In genomic region chr2:167931985-167932726, GRCm38 (mm10) we compare ENCODE assay signal across 8 mouse cellular contexts. TPM values are rescaled to one million over a fixed set of nuclear protein-coding genes. Genes with fewer than 3 reads are reported as not detected.
DNase-seq lines count a peak whose midpoint lies in the region; ATAC-seq and TF ChIP-seq lines count a peak whose summit lies in the region.

Gene Ptpn1 (plus strand): TSS chr2:167932057.

- peak; percentile 99 for ATAC-seq in erythroid progenitor cell, adult 5-6 weeks (replicated peaks; ENCODE audit: low FRiP score, poor library complexity, severe bottlenecking)
- ATAC-seq in heart, embryonic 12.5 days (ENCODE audit: insufficient number of reproducible peaks, low FRiP score) = peak; percentile 95
- peak; percentile 91 for ATAC-seq in kidney, postnatal 0 days (replicated peaks; ENCODE audit: low FRiP score, low read depth)
- peak; percentile 95 for ATAC-seq in liver, embryonic 11.5 days (replicated peaks; ENCODE audit: low FRiP score)
- peak; percentile 94 for ATAC-seq in stomach, embryonic 14.5 days (ENCODE audit: insufficient number of reproducible peaks, insufficient read depth, low FRiP score, low read depth)

- TF ChIP-seq CTCF in kidney, postnatal 0 days (IDR thresholded peaks at IDR 0.05; ENCODE audit: low read depth) = peak; percentile 9; the same call in 1 of the 2 replicates

- under 1% methylated on average over 98 of the region's 99 CpGs for WGBS in heart, embryonic 12.5 days
- under 1% methylated on average over 93 of the region's 99 CpGs for WGBS in kidney, postnatal 0 days
- under 1% methylated on average over 99 of the region's 99 CpGs for WGBS in liver, embryonic 11.5 days
- WGBS in stomach, embryonic 14.5 days = under 1% methylated on average over 89 of the region's 99 CpGs

- H3K4me2 ChIP-seq in heart, embryonic 12.5 days = peak within 1 kb of the TSS; percentile 93
- peak within 1 kb of the TSS; percentile 81 for H3K4me2 ChIP-seq in kidney, postnatal 0 days (ENCODE audit: low read length)
- peak within 1 kb of the TSS; percentile 91 for H3K4me2 ChIP-seq in liver, embryonic 11.5 days
- peak within 1 kb of the TSS; percentile 93 for H3K4me2 ChIP-seq in stomach, embryonic 14.5 days (replicated peaks; ENCODE audit: low read depth, low read length)

- H3K4me1 ChIP-seq in heart, embryonic 12.5 days (replicated peaks) = peaks cover 43% of the 10 kb centered on the region
- no peaks in the 10 kb centered on the region for H3K4me1 ChIP-seq in kidney, postnatal 0 days (replicated peaks; ENCODE audit: insufficient read depth, low read length)
- peaks cover 31% of the 10 kb centered on the region for H3K4me1 ChIP-seq in liver, embryonic 11.5 days (replicated peaks; ENCODE audit: control insufficient read depth, insufficient read depth, low read length)
- peaks cover 11% of the 10 kb centered on the region for H3K4me1 ChIP-seq in stomach, embryonic 14.5 days (ENCODE audit: control insufficient read depth, insufficient read depth, low read length)

- H3K4me3 ChIP-seq in heart, embryonic 12.5 days = peak within 1 kb of the TSS; percentile 93
- peak within 1 kb of the TSS; percentile 69 for H3K4me3 ChIP-seq in kidney, postnatal 0 days (replicated peaks; ENCODE audit: low read depth, low read length)
- peak within 1 kb of the TSS; percentile 94 for H3K4me3 ChIP-seq in liver, embryonic 11.5 days (ENCODE audit: low read depth, low read length)
- H3K4me3 ChIP-seq in stomach, embryonic 14.5 days (ENCODE audit: low read depth, low read length) = peak within 1 kb of the TSS; percentile 74

- DNase-seq in CD4-positive helper T cell, adult 2 months (ENCODE audit: low read depth, low spot score) = peak; percentile 98
- DNase-seq in brain, embryonic 18.5 days (ENCODE audit: low read depth, low spot score) = peak; percentile 94
- DNase-seq in kidney, postnatal 0 days (ENCODE audit: low spot score) = peak; percentile 98
- peak; percentile 98 for DNase-seq in liver, embryonic 11.5 days (ENCODE audit: low spot score)
- peak; percentile 98 for DNase-seq in naive thymus-derived CD4-positive, alpha-beta T cell, adult 2 months (ENCODE audit: low read depth)

- no peaks in the 10 kb centered on the region for H3K9me3 ChIP-seq in heart, embryonic 12.5 days (replicated peaks)
- H3K9me3 ChIP-seq in kidney, postnatal 0 days (replicated peaks; ENCODE audit: low read length) = no peaks in the 10 kb centered on the region
- no peaks in the 10 kb centered on the region for H3K9me3 ChIP-seq in liver, embryonic 11.5 days (ENCODE audit: control insufficient read depth, low read length)
- no peaks in the 10 kb centered on the region for H3K9me3 ChIP-seq in stomach, embryonic 14.5 days (ENCODE audit: control insufficient read depth, low read depth, low read length)

- H3K27me3 ChIP-seq in heart, embryonic 12.5 days (replicated peaks) = no peaks in the 10 kb centered on the region
- no peaks in the 10 kb centered on the region for H3K27me3 ChIP-seq in kidney, postnatal 0 days (ENCODE audit: insufficient read depth, low read length)
- no peaks in the 10 kb centered on the region for H3K27me3 ChIP-seq in liver, embryonic 11.5 days (replicated peaks; ENCODE audit: control insufficient read depth, insufficient read depth, low read length)
- H3K27me3 ChIP-seq in stomach, embryonic 14.5 days (ENCODE audit: control insufficient read depth, insufficient read depth, low read length) = no peaks in the 10 kb centered on the region

- H3K36me3 ChIP-seq in heart, embryonic 12.5 days = no peaks in the 10 kb centered on the region
- no peaks in the 10 kb centered on the region for H3K36me3 ChIP-seq in kidney, postnatal 0 days (ENCODE audit: insufficient read depth, low read length)
- H3K36me3 ChIP-seq in liver, embryonic 11.5 days (ENCODE audit: control insufficient read depth, insufficient read depth, low read length) = no peaks in the 10 kb centered on the region; the same call in 1 of the 2 replicates
- no peaks in the 10 kb centered on the region for H3K36me3 ChIP-seq in stomach, embryonic 14.5 days (ENCODE audit: control insufficient read depth, insufficient read depth, low read length)

- H3K27ac ChIP-seq in heart, embryonic 12.5 days (ENCODE audit: poor library complexity, severe bottlenecking) = peak within 1 kb of the TSS; percentile 62
- H3K27ac ChIP-seq in kidney, postnatal 0 days = peak within 1 kb of the TSS; percentile 81
- peak within 1 kb of the TSS; percentile 54 for H3K27ac ChIP-seq in liver, embryonic 11.5 days (ENCODE audit: low read depth, low read length)
- H3K27ac ChIP-seq in stomach, embryonic 14.5 days (ENCODE audit: low read length) = peak within 1 kb of the TSS; percentile 23; the same call in 1 of the 2 replicates

- H3K9ac ChIP-seq in heart, embryonic 12.5 days = peak within 1 kb of the TSS; percentile 97
- peak within 1 kb of the TSS; percentile 92 for H3K9ac ChIP-seq in kidney, postnatal 0 days (ENCODE audit: low read depth, low read length)
- H3K9ac ChIP-seq in liver, embryonic 11.5 days (ENCODE audit: low read depth, low read length) = peak within 1 kb of the TSS; percentile 91
- peak within 1 kb of the TSS; percentile 87 for H3K9ac ChIP-seq in stomach, embryonic 14.5 days (replicated peaks; ENCODE audit: low read depth, low read length)

RNA-seq across cellular contexts. Expression of gene Ptpn1, which starts in this region (rescaled TPM):
- total RNA-seq in erythroid progenitor cell, adult 5-6 weeks (2015; ENCODE audit: low replicate concordance) = 5.0 and 6.1 TPM in 2 replicates
- total RNA-seq in erythroid progenitor cell, adult 5-6 weeks (2017; ENCODE audit: low replicate concordance) = 4.3 and 13.9 TPM in 2 replicates
- polyA plus RNA-seq in heart, embryonic 12.5 days (2016; fragmentation: Nextera tagmentation; extraction: Ambion mirVana) = 59.5 and 63.3 TPM in 2 replicates
- 54.2 and 65.2 TPM in 2 replicates for polyA plus RNA-seq in kidney, postnatal 0 days (2015; fragmentation: Nextera tagmentation; extraction: Ambion mirVana)
- polyA plus RNA-seq in liver, embryonic 11.5 days (2014; fragmentation: Nextera tagmentation; extraction: Ambion mirVana) = 50.7 and 53.6 TPM in 2 replicates
- 41.0 and 42.7 TPM in 2 replicates for polyA plus RNA-seq in stomach, embryonic 14.5 days (2014; fragmentation: Nextera tagmentation; extraction: Ambion mirVana)

Comparison
In these comparisons a context has a peak if more than half of its experiments do, and no peak if none do; other contexts are left out.
1. Peak in every context shown above with its lines: DNase-seq, ATAC-seq, H3K4me3 ChIP-seq and H3K27ac ChIP-seq.
2. H3K27ac ChIP-seq: peak in every context shown above with its lines; median percentile 81 in kidney, postnatal 0 days; 62 in heart, embryonic 12.5 days; 54 in liver, embryonic 11.5 days; 23 in stomach, embryonic 14.5 days.